Mouse (Mus musculus): ENCODE data around the gene Klhdc3. TPM values are rescaled to one million over a fixed set of nuclear protein-coding genes. Genes with fewer than 3 reads are reported as not detected.

Klhdc3 gene
- 10 to 100 TPM; 49.1 to 55.5 TPM for polyA plus RNA-seq (2017; shearing (Covaris generic))

DNA sequence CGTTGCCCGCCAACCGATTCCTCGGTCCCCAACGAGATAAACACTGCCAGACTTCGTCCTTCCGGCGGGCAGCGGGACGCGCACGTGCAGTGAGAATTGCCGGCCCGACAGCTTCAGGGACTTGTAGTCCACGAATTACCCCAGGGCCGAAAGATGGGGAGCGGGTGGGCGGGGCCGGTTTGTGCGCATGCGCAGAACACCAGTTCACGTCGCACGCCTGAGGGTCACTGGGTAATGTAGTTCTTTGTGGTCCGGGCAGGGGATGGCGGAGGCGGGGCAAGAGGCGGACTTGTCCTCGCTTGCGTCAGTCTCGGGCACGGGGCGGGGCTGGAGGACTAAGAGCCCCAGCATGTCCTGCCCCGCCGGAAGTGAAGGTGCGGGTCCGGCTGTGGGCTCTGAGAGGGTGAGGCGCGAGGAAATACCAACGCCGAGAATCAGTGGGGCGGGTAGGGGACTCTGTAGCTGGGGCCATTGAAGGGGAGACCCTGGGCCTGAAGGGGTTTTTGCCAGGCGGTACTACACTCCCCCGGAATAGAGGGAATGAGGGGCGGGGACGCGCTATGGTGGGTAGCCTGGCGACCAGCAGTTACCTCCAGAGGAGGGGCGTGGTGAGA is at the start of gene Klhdc3:
Klhdc3 (minus strand) TSS at position 155 of the 614 bp plus-strand sequence.

DNA sequence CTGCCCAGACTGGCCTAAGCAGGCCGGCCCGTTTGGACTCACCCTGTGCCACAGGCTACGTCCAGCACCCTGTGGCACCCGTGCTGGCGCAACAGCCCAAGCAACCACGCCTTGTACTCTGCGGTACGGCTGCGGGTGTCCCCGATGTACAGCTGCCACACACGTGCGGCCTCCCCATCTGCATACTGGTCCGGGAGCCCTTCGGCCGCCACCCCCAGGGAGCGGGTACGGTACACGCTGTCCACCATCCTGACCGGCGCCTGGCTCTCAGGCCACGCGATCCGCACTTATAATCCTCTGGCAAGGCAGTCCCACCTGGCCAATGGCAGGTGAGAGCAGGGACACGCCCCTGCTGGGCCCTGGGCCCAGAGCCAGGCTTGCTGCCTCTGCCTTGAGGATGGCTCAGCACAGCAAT is 48.2 kb upstream of the Klhdc3 start, which contains the start of gene Gnmt:
Gnmt (minus strand) TSS at position 265 of the 415 bp plus-strand sequence.

DNA sequence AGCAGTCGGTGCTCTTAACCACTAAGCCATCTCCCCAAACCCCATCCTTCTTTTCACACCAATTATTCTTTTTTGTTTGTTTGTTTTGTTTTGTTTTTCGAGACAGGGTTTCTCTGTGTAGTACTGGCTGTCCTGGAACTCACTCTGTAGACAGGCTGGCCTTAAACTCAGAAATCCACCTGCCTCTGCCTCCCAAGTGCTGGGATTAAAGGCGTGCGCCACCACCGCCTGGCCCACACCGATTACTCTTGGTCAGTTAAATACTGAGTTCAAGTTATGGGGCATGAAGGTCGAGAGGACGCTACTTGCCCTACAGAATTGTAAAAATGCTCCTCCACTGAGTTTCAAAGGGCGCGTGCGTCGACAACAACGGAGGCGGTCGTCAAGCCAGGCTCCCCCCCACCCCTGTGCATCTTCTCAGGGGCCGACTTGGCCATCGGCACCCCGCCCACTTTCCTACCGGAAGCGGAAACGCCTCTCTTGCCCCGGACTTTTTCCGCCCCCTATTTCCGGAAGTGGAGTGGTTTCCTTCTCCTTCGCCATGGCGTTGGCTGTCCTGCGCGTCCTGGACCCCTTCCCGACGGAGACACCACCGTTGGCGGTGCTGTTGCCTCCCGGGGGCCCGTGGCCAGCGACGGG is 30.4 kb upstream of the Klhdc3 start, which contains the start of gene Pex6:
Pex6 (plus strand) TSS at position 505 of the 639 bp plus-strand sequence.

DNA sequence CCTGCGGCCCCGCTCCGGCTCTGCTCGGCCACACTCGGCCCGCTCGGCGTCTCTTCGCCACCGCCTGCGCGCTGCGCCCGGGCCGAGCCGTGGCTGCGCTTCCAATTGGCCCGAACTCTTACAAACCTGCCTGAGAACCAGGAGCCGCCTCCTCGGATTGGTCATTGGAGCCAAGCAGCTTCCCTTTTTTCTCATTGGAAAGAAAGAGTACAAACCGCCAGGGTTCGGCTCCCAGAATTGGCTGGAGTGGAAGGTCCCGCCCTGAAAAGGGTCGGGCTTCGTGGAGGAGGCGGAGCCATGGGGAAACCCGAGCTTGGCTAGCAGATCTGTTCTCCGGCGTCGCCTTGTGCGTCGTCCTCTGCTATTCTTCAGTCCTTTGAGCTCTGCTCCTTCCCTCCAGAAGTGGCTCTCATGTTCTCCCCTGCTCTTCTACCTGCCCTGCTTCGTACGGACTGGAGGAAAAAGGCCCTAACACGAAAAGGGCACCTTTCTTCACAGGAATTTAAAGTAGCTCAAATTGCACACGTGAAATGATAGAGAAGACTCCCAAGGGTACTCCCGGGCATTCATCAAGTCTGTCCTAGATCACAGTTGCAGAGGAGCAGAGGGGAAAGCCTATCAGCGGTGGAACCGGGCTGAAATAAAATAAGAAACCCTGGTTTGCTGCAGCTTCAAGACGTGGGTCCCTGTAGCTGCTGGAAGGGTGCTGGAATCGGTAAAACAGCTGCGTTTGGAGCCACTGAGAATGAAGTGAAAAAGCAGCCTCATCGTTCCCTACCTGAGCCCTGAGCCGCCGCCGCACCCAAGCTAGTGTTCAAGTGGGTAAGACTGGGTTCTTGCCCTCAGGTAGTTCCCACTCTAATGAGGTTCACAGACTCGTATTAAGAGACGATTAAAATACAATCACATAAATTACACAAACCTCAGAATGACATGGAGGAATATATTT is 24.4 kb upstream of the Klhdc3 start, which contains the start of gene Ppp2r5d:
Ppp2r5d (minus strand) TSS at position 225 of the 949 bp plus-strand sequence.

DNA sequence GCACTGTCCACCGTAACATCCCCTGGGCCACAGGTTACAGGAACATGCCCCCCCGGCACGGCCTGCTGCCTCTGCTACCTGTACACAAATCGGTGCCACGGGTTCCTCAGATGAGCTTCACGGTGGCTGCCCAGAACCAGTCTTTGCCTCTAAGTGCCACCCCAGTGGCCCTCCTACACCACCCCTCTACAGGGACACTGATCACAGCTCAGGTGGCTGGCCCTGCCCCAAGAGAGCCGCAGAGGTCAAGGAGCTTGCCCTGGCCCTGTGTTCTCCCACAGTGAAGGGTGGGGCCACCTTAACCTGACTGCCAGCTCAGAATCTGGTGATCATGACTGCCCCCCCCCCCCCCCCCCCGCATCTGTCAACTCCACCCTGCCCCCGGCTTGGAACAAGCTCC is 2.3 kb downstream of the Klhdc3 start, which contains the start of gene Mea1:
Mea1 (plus strand) TSS at position 378 of the 400 bp plus-strand sequence.

DNA sequence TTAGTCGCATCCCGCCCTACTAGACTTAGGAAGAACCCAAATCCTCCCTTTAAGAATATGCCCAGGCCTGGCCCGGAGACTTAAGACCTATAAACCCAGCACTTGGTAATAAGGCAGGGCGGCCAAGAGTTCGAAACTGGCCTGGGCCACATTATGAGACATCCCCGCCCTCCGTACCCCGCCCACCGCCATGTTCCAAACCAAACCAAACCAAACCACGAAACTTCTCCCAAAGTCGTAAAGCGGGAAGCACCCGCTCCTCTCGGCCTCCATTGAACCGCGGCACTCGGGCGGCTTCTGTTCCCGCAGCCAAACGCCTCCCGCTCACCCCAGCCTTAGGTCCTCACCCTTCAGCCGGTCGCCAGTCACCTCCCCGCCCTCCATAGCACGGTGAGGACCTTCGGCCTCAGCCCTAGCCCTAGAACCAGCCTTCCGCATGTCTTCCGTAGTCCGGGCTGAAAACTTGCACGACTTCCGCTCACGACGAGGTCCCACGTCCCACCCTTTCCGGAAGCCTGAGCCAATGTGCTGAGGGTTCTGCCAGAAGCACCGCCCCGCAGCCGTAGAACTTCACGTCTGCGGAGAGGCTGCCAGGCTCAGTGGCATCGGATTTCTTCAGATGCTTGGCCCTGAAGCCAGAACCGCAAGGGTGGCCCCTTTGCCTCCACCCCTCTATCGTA is 6.7 kb downstream of the Klhdc3 start, which contains the start of gene Rrp36:
Rrp36 (minus strand) TSS at position 503 of the 680 bp plus-strand sequence.

DNA sequence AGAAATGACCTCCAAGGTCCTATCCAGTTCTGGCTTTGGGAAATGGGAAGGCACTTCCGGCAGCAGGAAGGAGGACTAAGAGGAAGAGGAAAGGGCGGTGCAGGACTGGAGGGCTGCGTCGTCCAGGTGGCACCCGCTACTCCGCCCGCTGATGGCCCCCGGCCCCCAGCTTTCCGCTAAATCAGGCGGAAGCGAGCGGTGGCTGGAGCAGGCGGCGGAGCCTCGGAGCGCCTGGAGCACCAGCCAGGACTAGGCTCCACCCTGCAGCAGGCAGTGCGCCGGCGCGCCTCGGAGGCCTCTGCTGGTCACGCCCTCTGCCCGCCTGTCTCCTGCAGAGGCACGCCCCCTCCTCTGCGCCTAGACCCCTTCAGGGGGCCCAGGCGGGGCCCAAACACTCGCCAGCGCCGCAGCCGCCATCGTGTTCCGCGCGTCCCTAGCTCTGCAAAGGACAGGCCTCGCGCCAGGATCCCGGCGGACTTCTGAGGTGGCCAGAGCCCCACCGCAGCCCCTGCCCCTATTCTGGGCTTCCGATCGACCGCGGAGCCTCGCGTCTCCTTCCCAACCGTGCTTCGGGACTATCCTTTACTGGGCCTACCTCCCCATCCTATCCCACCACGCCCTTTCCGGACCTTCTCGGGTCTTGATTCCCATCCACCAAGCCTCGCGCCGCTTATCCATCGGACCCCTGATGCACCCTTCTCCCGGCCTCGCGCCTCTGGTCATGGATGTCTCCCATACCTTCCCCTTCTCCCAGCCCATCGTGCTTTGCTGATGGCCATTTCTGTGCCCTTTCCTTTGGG is 30.3 kb downstream of the Klhdc3 start, which contains the start of gene Cul7:
Cul7 (plus strand) TSS at position 106 of the 800 bp plus-strand sequence.

DNA sequence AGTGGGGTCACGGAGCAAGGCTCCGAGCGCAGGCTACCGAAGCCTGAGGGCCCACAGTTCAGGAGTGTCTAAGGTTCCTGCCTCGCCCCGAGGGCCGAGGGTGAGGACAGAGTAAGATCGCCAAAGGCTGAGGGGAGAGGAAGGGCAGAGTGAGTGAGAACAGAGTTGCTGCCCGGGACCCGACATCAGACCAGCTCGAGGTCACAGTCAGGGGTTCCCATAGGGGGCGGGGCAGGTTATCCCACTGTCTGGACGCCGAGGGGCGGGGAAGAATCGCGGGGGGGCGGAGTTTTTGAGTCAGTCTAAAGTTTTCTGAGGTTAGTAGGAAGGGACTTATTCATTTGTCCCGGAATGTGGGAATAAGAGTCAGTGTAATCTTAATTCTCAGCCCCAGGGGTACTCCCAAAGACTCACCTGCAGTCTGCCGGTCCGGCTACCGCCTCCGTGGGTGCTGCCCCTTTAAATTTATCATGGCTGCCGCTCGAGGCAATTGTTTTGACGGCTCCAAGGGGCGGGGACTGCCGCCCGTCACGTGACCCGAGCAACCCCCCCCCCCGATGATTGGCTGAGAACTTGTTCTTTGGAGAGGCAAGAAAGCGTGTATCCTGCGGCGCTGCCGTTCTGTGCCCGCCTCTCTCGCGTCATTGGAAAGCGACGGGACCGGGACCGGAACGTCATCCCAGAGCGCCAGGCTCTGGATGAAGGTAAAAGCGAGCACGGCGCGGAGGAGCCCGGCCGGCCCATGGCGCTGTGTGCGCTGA is 35.0 kb downstream of the Klhdc3 start, which contains the start of the genes Klc4 and Mrpl2:
Klc4 (minus strand) TSS at position 462 of the 761 bp plus-strand sequence.
Mrpl2 (plus strand) TSS at position 669 of the 761 bp plus-strand sequence.

DNA sequence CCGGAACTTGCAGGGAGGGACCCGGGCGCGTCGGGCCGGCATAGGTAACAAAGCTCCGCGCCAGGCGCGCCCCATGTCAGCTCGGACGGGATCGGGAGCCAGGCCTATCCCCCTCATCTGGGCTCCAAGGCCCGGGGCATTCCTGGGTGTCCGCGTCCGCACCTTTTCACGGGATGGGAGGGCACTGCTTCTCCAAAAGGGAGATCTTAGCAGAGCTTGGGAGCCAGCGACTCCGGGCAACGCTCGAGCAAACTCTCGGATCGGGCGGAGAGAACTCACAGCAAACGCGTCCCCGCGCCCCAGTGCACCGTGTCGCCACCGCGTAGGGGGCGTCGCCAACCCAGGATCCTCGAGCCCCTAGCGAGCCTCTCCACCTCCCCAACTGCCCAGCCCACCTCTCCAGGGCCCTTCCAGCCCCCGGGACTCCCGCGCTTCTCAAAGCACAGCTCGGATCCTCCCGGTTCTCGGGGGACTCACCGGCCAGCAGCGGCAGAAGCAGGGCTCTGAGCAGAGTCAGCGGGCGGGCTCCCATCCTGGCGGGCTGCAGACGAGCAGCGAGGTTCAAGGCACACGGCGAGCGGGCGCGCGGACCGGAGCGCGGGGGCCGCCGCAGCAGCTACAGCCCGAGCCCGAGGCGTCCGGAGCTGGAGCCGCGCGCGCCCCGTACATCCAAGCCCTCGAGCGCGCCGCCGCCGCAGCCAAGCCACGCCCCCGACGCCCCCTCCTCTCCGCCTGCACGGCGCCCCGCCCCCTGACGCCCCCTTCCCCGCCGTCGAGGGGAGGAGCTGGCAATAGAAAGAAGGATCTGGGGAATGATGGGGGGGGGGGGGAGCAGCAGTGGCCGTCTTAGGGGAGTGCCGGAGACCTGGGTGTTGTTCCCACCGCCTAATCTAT is 51.7 kb downstream of the Klhdc3 start, which contains the start of gene Ptk7:
Ptk7 (minus strand) TSS at position 714 of the 894 bp plus-strand sequence.

Other genes starting within 250 kb of the Klhdc3 start
- gene Slc22a7, start 242.5 kb downstream of the Klhdc3 start, polyA plus RNA-seq (2017; shearing (Covaris generic)) = under 1 TPM in 1 of 2 experiments, not detected in 1; 0.11 TPM
- gene Ttbk1, start 193.2 kb downstream of the Klhdc3 start, polyA plus RNA-seq (2017; shearing (Covaris generic)) = 1 to 10 TPM; 1.1 to 1.6 TPM
- 1 to 10 TPM in 1 of 2 experiments, under 1 TPM in 1; 0.55 to 4.5 TPM for gene Dnph1, start 184.2 kb downstream of the Klhdc3 start, polyA plus RNA-seq (2017; shearing (Covaris generic))
- gene Cul9, start 134.5 kb downstream of the Klhdc3 start, polyA plus RNA-seq (2017; shearing (Covaris generic)) = 1 to 10 TPM; 6.1 to 7.9 TPM
- 10 to 100 TPM; 37.4 to 37.8 TPM for gene Srf, start 124.7 kb downstream of the Klhdc3 start, polyA plus RNA-seq (2017; shearing (Covaris generic))
- gene Ptk7, start 51.4 kb downstream of the Klhdc3 start, polyA plus RNA-seq (2017; shearing (Covaris generic)) = under 1 TPM; 0.05 to 0.65 TPM
- gene Klc4, start 34.9 kb downstream of the Klhdc3 start, polyA plus RNA-seq (2017; shearing (Covaris generic)) = 10 to 100 TPM; 20.3 to 22.7 TPM
- 10 to 100 TPM; 43.1 to 70.4 TPM for gene Mrpl2, start 34.7 kb downstream of the Klhdc3 start, polyA plus RNA-seq (2017; shearing (Covaris generic))
- gene Cul7, start 30.6 kb downstream of the Klhdc3 start, polyA plus RNA-seq (2017; shearing (Covaris generic)) = 10 to 100 TPM in 1 of 2 experiments, 1 to 10 TPM in 1; 4.5 to 10.7 TPM
- 10 to 100 TPM; 58.4 to 61.9 TPM for gene Rrp36, start 6.6 kb downstream of the Klhdc3 start, polyA plus RNA-seq (2017; shearing (Covaris generic))
- gene Mea1, start 2.1 kb downstream of the Klhdc3 start, polyA plus RNA-seq (2017; shearing (Covaris generic)) = 100 to 1,000 TPM; 121 to 157 TPM
- gene Ppp2r5d, start 24.2 kb upstream of the Klhdc3 start, polyA plus RNA-seq (2017; shearing (Covaris generic)) = 10 to 100 TPM; 68.8 to 83.5 TPM
- gene Pex6, start 30.5 kb upstream of the Klhdc3 start, polyA plus RNA-seq (2017; shearing (Covaris generic)) = 10 to 100 TPM; 46.9 to 49.2 TPM
- 1 to 10 TPM; 1.2 to 2.7 TPM for gene Gnmt, start 48.3 kb upstream of the Klhdc3 start, polyA plus RNA-seq (2017; shearing (Covaris generic))
- 10 to 100 TPM; 52.9 to 67.7 TPM for gene Cnpy3, start 71.3 kb upstream of the Klhdc3 start, polyA plus RNA-seq (2017; shearing (Covaris generic))
- under 1 TPM in 1 of 2 experiments, not detected in 1; 0.66 TPM for gene Ptcra, start 82.8 kb upstream of the Klhdc3 start, polyA plus RNA-seq (2017; shearing (Covaris generic))
- gene 2310039H08Rik, start 91.7 kb upstream of the Klhdc3 start, polyA plus RNA-seq (2017; shearing (Covaris generic)) = 10 to 100 TPM; 25.3 to 26.4 TPM
- gene Rpl7l1, start 101.8 kb upstream of the Klhdc3 start, polyA plus RNA-seq (2017; shearing (Covaris generic)) = 100 to 1,000 TPM; 118 to 123 TPM
- gene Bicral, start 177.6 kb upstream of the Klhdc3 start, polyA plus RNA-seq (2017; shearing (Covaris generic)) = 10 to 100 TPM; 35.0 to 36.8 TPM
- gene Tbcc, start 209.8 kb upstream of the Klhdc3 start, polyA plus RNA-seq (2017; shearing (Covaris generic)) = 10 to 100 TPM; 52.3 to 54.9 TPM
- 1 to 10 TPM in 1 of 2 experiments, under 1 TPM in 1; 0.41 to 1.3 TPM for gene Prph2, start 229.5 kb upstream of the Klhdc3 start, polyA plus RNA-seq (2017; shearing (Covaris generic))

All from inflammation-experienced regulatory T-cells (primary cell).